Mouse (Mus musculus) erythroblast, embryonic 14.5 days (primary cell): Measurements from ENCODE around the gene Akap2. TPM values are rescaled to one million over a fixed set of nuclear protein-coding genes. Genes with fewer than 3 reads are reported as not detected.

Experiments
- H3K27me3 ChIP-seq: 2 replicates; pipeline ENCODE4 v1.6.1; 2012; ENCODE audit warnings: inconsistent platforms; ENCODE audit not compliant: control insufficient read depth
- H3K36me3 ChIP-seq: 2 replicates; pipeline ENCODE4 v1.6.1; 2012; ENCODE audit warnings: mild to moderate bottlenecking, inconsistent platforms; ENCODE audit not compliant: control insufficient read depth
- H3K4me1 ChIP-seq: 2 replicates; pipeline ENCODE4 v1.6.1; 2012; ENCODE audit warnings: inconsistent platforms; ENCODE audit not compliant: control insufficient read depth
- H3K4me3 ChIP-seq: replicated peaks from 2 replicates; pipeline ENCODE3; 2012; ENCODE audit warnings: moderate library complexity, mild to moderate bottlenecking, inconsistent platforms
- H3K9me3 ChIP-seq: 2 replicates; pipeline ENCODE4 v1.6.1; 2012; ENCODE audit warnings: low read length, inconsistent platforms, mixed read lengths; ENCODE audit not compliant: control insufficient read depth
- GATA1 ChIP-seq: IDR thresholded peaks from 2 replicates; pipeline ENCODE4 v1.6.1; 2012; ENCODE audit warnings: low read length, inconsistent platforms, mixed read lengths
- TAL1 ChIP-seq: IDR thresholded peaks from 3 replicates; pipeline ENCODE4 v1.6.1; 2012; ENCODE audit warnings: low read length, inconsistent platforms, mixed read lengths
- polyA plus RNA-seq: library from polyadenylated mRNA; stranded (reverse); fragments of >175 nt; gene quantifications from 2 replicates; pipeline ENCODE4 v1.2.3, GENCODE M21; 2012

The Akap2 gene
- polyA plus RNA-seq, 1 experiment: under 0.01 TPM

DNA sequence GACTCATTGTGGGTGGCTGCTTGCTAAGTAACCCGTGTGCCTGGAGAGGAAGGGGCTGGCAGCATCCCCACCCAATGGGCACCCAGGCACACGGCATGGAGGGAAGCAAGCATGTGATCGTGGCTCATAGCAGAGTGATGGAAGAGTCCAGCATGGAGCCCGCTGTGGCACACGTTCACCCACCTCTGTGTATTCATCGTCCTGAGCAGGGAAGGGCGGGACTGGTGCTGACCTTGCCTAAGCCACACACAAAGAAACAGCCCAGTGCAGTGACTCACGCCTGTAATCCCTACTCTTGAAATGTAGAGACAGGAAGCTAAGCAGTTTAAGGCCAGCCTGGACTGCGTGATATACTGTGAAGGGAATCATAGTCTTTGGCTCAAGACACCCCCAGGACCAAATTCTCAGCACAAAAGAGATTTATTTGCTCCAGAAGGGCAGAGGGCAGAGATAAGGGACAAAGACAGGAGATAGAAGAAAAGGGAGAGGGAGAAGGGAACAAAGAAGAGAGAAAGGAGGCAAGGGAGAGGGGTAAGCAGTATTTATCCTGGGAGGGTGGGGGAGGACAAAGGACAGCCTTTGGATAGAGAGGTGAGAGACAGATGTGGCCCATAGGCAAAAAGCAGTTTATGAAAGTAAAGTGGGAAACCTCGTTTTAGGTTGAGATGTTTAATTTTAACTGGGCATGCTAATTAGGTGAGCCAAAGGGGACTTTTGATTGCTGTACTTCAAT lies 81.0 kb downstream of the Akap2 start:
- no peaks in the 10 kb centered on the region for H3K27me3 ChIP-seq
- TF ChIP-seq GATA1 (no peak), TAL1 (no peak)
- peaks cover 38% of the 10 kb centered on the region for H3K4me1 ChIP-seq
- H3K4me3 ChIP-seq: peak overlapping the region; percentile 38
- H3K9me3 ChIP-seq: no peaks in the 10 kb centered on the region
- H3K36me3 ChIP-seq: no peaks in the 10 kb centered on the region

DNA sequence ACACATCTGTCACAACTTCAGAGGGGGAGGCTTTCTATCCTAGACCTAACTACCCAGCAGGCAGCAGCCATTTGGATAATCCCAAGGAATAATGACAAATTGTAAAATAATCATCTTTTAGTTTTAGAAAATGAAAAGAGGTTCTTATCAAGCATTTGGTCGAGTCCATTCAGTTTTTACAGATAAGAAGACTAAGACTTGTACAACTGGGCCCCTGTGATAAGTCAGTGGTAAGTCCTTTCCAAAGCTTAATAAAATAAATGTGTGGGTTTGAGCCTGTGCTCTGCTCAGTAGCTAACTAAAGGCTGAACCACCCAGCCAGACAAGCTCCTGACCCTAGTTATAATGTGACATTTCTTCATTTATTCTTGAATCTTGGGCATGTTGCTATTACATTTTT lies 81.8 kb downstream of the Akap2 start:
- H3K4me3 ChIP-seq: no peak overlapping the region
- H3K4me1 ChIP-seq: peaks cover 30% of the 10 kb centered on the region
- TF ChIP-seq TAL1 (no peak), GATA1 (no peak)
- no peaks in the 10 kb centered on the region for H3K36me3 ChIP-seq
- no peaks in the 10 kb centered on the region for H3K9me3 ChIP-seq
- no peaks in the 10 kb centered on the region for H3K27me3 ChIP-seq

DNA sequence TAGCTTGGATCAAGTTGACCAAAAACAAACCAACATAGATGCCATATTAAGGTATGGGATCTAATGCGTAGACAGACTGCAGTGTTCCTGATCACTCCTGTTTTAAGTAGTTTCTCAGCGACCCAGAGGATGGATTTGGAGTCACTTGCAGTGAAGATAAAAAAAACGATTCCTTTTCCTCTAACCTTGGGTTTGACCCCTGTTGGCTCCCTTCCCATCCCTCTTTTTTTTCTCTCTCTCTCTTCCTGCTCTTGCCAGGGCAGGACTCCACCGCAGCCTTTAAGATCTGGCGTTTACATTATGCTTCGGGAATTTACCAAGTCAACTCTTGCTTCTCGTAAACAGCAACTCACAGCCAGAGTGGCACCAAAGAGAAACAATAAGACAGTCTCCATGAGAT lies 83.8 kb downstream of the Akap2 start:
- Histone ChIP-seq H3K36me3 (no peaks in the 10 kb centered on the region), H3K4me1 (peaks cover 26% of the 10 kb centered on the region), H3K9me3 (no peaks in the 10 kb centered on the region), H3K4me3 (no peak overlapping the region), H3K27me3 (no peaks in the 10 kb centered on the region)
- TF ChIP-seq TAL1 (no peak), GATA1 (no peak)

DNA sequence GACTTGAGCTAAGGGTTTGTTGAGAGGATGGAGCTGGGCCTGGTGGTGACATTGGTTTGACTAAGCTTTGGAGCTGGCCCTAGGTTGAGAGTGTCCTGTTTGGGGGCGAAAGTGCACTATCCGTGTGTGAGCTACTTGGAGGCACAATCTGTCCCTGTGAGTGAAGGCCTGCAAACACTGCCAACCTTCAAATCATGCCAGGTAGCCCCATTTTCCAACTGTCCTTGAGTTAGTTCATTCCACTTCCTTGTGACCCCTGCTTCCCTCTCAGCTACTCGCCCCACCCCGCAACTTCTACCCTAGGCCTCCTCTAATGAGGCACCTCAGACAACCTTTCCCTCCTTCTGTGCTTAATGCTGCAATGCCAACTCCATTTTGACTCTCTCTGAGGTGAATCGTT lies 84.5 kb downstream of the Akap2 start:
- Histone ChIP-seq H3K27me3 (no peaks in the 10 kb centered on the region), H3K4me3 (no peak overlapping the region), H3K4me1 (peaks cover 26% of the 10 kb centered on the region), H3K9me3 (no peaks in the 10 kb centered on the region), H3K36me3 (no peaks in the 10 kb centered on the region)
- TF ChIP-seq TAL1: no peak
- no peak for TF ChIP-seq GATA1

DNA sequence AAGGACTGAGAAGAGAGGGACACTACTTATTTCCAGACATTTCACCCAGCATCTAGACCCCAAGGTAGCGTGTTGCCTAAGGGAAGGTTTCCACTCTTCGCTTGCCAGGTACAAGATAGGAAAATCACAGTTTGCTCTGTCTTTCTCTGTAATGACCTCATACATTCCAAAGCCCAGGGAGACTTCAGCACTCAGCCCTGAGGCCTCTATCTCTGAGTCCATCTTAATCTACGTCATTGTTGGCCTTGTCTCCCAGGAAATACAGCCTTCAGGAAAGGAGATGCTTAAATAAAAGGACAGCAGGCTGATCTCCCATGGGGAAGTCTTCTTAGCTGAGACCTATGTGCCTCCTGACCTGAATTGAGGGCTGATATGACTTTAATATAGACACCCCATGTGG lies 85.0 kb downstream of the Akap2 start:
- Histone ChIP-seq H3K9me3 (no peaks in the 10 kb centered on the region), H3K4me3 (no peak overlapping the region), H3K27me3 (no peaks in the 10 kb centered on the region), H3K36me3 (no peaks in the 10 kb centered on the region), H3K4me1 (peaks cover 23% of the 10 kb centered on the region)
- TF ChIP-seq TAL1 (no peak), GATA1 (no peak)

DNA sequence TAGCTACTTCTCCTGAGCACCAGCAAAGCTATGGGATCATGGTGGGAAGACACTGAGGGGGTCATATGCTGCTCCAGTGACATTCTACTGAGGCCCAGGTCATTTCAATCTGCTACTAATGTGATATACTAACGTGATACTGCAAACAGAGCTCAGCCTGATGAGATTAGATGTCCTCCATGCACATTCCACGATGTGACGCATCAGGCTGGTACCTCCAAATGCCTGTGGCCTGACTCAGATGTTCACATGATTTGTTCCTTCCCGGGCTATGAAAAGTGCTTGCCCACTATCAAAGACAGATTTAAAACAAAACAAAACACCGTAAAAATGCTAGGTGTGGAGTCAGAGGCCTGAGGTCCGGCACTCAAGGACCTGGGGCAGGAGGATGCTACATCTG lies 87.4 kb downstream of the Akap2 start:
- Histone ChIP-seq H3K4me1 (peaks cover under 1% of the 10 kb centered on the region; the same call in 1 of the 2 replicates), H3K4me3 (no peak overlapping the region), H3K36me3 (no peaks in the 10 kb centered on the region), H3K9me3 (no peaks in the 10 kb centered on the region), H3K27me3 (no peaks in the 10 kb centered on the region)
- TF ChIP-seq GATA1 (no peak), TAL1 (no peak)

DNA sequence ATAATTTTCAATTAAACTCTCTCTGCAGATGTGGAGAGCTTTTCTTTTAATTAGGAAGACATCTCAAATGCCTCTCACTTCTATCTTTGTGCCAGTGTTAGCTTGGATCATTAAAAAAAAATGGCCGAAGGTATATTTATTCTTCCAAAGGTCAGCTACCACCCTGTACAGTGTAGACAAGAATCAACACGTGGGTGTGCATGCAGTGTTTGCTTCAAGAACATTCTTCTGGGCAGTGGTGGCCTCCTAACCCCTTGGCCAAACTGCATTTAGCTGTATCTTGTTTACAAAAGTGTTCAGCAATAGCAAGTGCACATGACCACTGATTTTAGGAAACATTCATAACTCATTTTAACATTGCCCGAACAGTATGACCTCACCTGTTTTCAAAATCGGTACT lies 92.0 kb downstream of the Akap2 start:
- Histone ChIP-seq H3K36me3 (no peaks in the 10 kb centered on the region), H3K27me3 (no peaks in the 10 kb centered on the region)

DNA sequence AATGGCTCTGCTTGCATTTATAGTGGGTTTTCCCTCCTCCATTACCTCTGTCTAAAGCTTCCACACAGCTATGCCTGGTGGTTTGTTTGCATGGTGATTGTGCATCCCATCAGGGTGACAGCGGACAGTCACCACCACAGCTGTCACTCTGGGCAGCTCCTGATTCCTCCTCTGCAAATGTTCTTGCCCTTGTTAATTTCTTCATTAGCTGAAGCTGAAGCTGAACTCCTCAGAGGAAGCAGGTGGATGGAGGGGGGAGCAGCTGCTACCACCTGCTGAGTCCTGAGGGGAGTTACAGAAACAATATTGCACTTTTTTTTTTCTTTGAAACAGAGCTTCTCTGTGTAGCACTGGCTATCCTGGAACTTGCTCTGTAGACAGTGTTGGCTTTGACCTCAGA lies 94.6 kb downstream of the Akap2 start:
- Histone ChIP-seq H3K4me3 (no peak overlapping the region), H3K27me3 (no peaks in the 10 kb centered on the region), H3K36me3 (no peaks in the 10 kb centered on the region), H3K9me3 (no peaks in the 10 kb centered on the region), H3K4me1 (peaks cover 4% of the 10 kb centered on the region)
- no peak for TF ChIP-seq TAL1
- TF ChIP-seq GATA1: no peak

More for the DNA sequence above, 92.0 kb downstream of the Akap2 start:
- H3K4me3 ChIP-seq: no peak overlapping the region
- TF ChIP-seq GATA1 (no peak), TAL1 (no peak)
- peaks cover 4% of the 10 kb centered on the region for H3K4me1 ChIP-seq
- H3K9me3 ChIP-seq: no peaks in the 10 kb centered on the region

DNA sequence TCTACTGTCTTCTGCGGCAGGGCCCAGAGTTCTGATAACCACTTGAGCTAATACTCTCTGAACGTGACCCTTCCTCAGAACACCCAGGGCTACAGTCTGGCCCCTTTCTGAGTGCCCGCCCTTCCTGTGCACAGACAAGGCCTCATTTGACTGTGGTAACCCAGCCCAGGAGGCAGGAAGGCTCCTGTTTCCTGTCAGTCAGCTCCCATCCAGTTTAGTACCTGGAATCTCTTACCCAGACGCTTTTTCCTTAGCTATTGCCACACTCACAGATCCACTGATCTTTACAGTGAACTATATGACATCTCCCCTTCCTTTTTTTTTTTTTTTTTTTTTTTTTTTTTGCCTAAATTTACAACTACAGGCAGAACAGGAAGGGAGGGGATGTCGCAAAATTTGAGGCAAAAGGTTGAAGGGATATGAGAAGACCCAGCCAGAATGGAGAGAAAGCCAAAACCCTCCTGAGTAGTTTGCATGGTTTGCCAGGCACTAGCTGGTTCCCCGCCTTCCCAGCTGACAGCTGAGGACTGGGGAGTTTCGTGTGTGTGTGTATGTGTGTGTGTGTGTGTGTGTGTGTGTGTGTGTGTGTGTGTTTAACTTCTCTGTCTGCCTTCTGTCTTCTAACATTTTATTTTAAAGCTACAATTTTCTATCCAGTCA lies 95.6 kb downstream of the Akap2 start:
- TF ChIP-seq GATA1: no peak
- TF ChIP-seq TAL1: no peak
- no peaks in the 10 kb centered on the region for H3K36me3 ChIP-seq
- peaks cover 4% of the 10 kb centered on the region for H3K4me1 ChIP-seq
- 0 out of 2 replicates have a peak, but pooled peaks cover 2% of the 10 kb centered on the region for H3K9me3 ChIP-seq
- H3K4me3 ChIP-seq: no peak overlapping the region
- no peaks in the 10 kb centered on the region for H3K27me3 ChIP-seq
